Mouse (Mus musculus) MEL (cell line): Measurements from ENCODE around the gene Mslnl.

Experiments
- CHD2 ChIP-seq: IDR thresholded peaks from 2 replicates; pipeline ENCODE4 v1.6.1; 2011; ENCODE audit warnings: low read length, improper control_type of control experiment
- CTCF ChIP-seq, 3 experiments: IDR thresholded peaks in 2 of 3; conservative IDR thresholded peaks in 1 of 3; 2 replicates each; pipeline ENCODE4 v1.5.1; 2011 to 2012; ENCODE audit warnings: low read length in 3 of 3, low read depth in 2 of 3, mild to moderate bottlenecking in 2 of 3, improper control_type of control experiment in 1 of 3, inconsistent platforms in 1 of 3, mixed read lengths in 1 of 3, moderate library complexity in 1 of 3; ENCODE audit not compliant: control insufficient read depth in 1 of 3, insufficient read depth in 1 of 3, poor library complexity in 1 of 3, severe bottlenecking in 1 of 3
- GATA1 ChIP-seq: IDR thresholded peaks from 2 replicates; pipeline ENCODE4 v1.6.1; 2011; ENCODE audit warnings: low read depth, low read length, improper control_type of control experiment
- JUND ChIP-seq: IDR thresholded peaks from 2 replicates; pipeline ENCODE4 v1.6.1; 2011; ENCODE audit warnings: low read depth, mild to moderate bottlenecking, improper control_type of control experiment, low read length
- MYC ChIP-seq: IDR thresholded peaks from 2 replicates; pipeline ENCODE4 v1.6.1; 2011; ENCODE audit warnings: low read depth, mild to moderate bottlenecking, low read length, improper control_type of control experiment, moderate library complexity
- POLR2A ChIP-seq, 2 experiments: IDR thresholded peaks; 2 replicates each; pipeline ENCODE4 v1.6.1; 2011 to 2012; ENCODE audit warnings: low read length in 2 of 2, mild to moderate bottlenecking in 2 of 2, control low read depth in 1 of 2, improper control_type of control experiment in 1 of 2, low read depth in 1 of 2, moderate library complexity in 1 of 2; ENCODE audit not compliant: control insufficient read depth in 1 of 2, insufficient read depth in 1 of 2, poor library complexity in 1 of 2
- POLR2AphosphoS2 ChIP-seq: IDR thresholded peaks from 2 replicates; pipeline ENCODE4 v1.6.1; 2011; ENCODE audit warnings: low read length, improper control_type of control experiment
- TAL1 ChIP-seq: IDR thresholded peaks from 2 replicates; pipeline ENCODE4 v1.6.1; 2012; ENCODE audit warnings: mild to moderate bottlenecking, inconsistent platforms, low read length, moderate library complexity, mixed read lengths
- USF1 ChIP-seq: IDR thresholded peaks from 2 replicates; pipeline ENCODE4 v1.6.1; 2014; ENCODE audit warnings: low read depth, mild to moderate bottlenecking, inconsistent platforms, low read length, improper control_type of control experiment, moderate library complexity
- ZNF384 ChIP-seq: IDR thresholded peaks from 2 replicates; pipeline ENCODE4 v1.6.1; 2012; ENCODE audit warnings: low read depth, mild to moderate bottlenecking, inconsistent platforms, low read length, improper control_type of control experiment

- TF ChIP-seq CTCF (IDR thresholded peaks at IDR 0.05 in 2 of 3, conservative IDR thresholded peaks at IDR 0.05 in 1 of 3; ENCODE audit: control insufficient read depth in 1 of 3, insufficient read depth in 1 of 3, low read depth in 2 of 3, low read length in 3 of 3, poor library complexity in 1 of 3, severe bottlenecking in 1 of 3), result no peak
- no peak for TF ChIP-seq MYC
- TF ChIP-seq USF1, result no peak
- TF ChIP-seq POLR2AphosphoS2, result no peak
- TF ChIP-seq ZNF384, result no peak
- no peak for TF ChIP-seq TAL1
- no peak for TF ChIP-seq CHD2
- TF ChIP-seq POLR2A (IDR thresholded peaks at IDR 0.05; ENCODE audit: control insufficient read depth in 1 of 2, insufficient read depth in 1 of 2, low read depth in 1 of 2, low read length in 2 of 2, poor library complexity in 1 of 2), result 0 out of 4 replicates have a peak, but pooled peaks of 1 of the 2 experiments have one; percentile 11
- no peak for TF ChIP-seq GATA1
- no peak for TF ChIP-seq JUND
These were observed 51.1 kb downstream of the Mslnl start for GRCm38 (mm10) chr17:25786781-25787504.
